Mouse (Mus musculus) liver, embryonic 15.5 days (tissue): ENCODE measurements around the gene Hcn3. TPM values are rescaled to one million over a fixed set of nuclear protein-coding genes. Genes with fewer than 3 reads are reported as not detected.
"Not testable (repeated sequence)": the region's sequence is repeated elsewhere in the genome, so short reads cannot be mapped to it uniquely, and the experiment has no call there.

Experiments
- ATAC-seq: fragments of 200-750 bp; cut with Nextera tagmentation; 2 replicates; pipeline ENCODE4 v1.8.0; 2017; ENCODE audit warnings: moderate number of reproducible peaks, mild to moderate bottlenecking, moderate library complexity; ENCODE audit not compliant: insufficient read depth
- H3K27ac ChIP-seq: fragments of 300-500 bp; sonication (generic); replicated peaks from 2 replicates; pipeline ENCODE4 v1.5.1; 2015; ENCODE audit warnings: mild to moderate bottlenecking, inconsistent platforms
- H3K27me3 ChIP-seq: fragments of 300-500 bp; sonication (generic); 2 replicates; pipeline ENCODE4 v1.6.1; 2015; ENCODE audit warnings: mild to moderate bottlenecking, inconsistent platforms
- H3K36me3 ChIP-seq: fragments of 300-500 bp; sonication (generic); replicated peaks from 2 replicates; pipeline ENCODE4 v1.6.1; 2015; ENCODE audit warnings: moderate library complexity, mild to moderate bottlenecking, inconsistent platforms
- H3K4me1 ChIP-seq: fragments of 300-500 bp; sonication (generic); replicated peaks from 2 replicates; pipeline ENCODE4 v1.6.1; 2015; ENCODE audit warnings: inconsistent platforms
- H3K4me2 ChIP-seq: fragments of 300-500 bp; sonication (generic); 2 replicates; pipeline ENCODE4 v1.6.1; 2015; ENCODE audit warnings: moderate library complexity, mild to moderate bottlenecking, inconsistent platforms
- H3K4me3 ChIP-seq: fragments of 300-500 bp; sonication (generic); replicated peaks from 2 replicates; pipeline ENCODE4 v1.5.1; 2015; ENCODE audit warnings: mild to moderate bottlenecking, inconsistent platforms
- H3K9ac ChIP-seq: fragments of 300-500 bp; sonication (generic); 2 replicates; pipeline ENCODE4 v1.6.1; 2015; ENCODE audit warnings: moderate library complexity, mild to moderate bottlenecking, inconsistent platforms
- H3K9me3 ChIP-seq: fragments of 300-500 bp; sonication (generic); replicated peaks from 2 replicates; pipeline ENCODE4 v1.6.1; 2016; ENCODE audit warnings: inconsistent platforms
- WGBS: fragments of 180-500 bp; shearing (Covaris S2); methylation state at CpG from one replicate; pipeline ENCODE4 v1.1.7; 2015; ENCODE audit warnings: mixed read lengths; ENCODE audit not compliant: insufficient replicate concordance; 5-methylcytosine and 5-hydroxymethylcytosine counted together
- polyA plus RNA-seq: library from polyadenylated mRNA; unstranded; fragments of >200 nt; fragmentation: Nextera tagmentation; extraction: Ambion mirVana; gene quantifications from 2 replicates; pipeline ENCODE4 v1.2.1, GENCODE M21; 2015

Gene Hcn3
- polyA plus RNA-seq, 1 experiment from 2014 or later = 0.43 TPM

- Histone ChIP-seq H3K4me1 (peaks cover 48% of the 10 kb centered on the region), H3K27me3 (peaks cover 19% of the 10 kb centered on the region), H3K4me3 (no peak overlapping the region), H3K9me3 (no peaks in the 10 kb centered on the region), H3K36me3 (peaks cover 13% of the 10 kb centered on the region), H3K4me2 (no peak overlapping the region), H3K9ac (no peak overlapping the region), H3K27ac (no peak overlapping the region)
- ATAC-seq = no peak
- WGBS = 60% methylated on average over 1 of the region's 1 CpGs
These were observed 3.1 kb upstream of the Hcn3 start for GRCm38 (mm10) chr3:89163123-89163522.

DNA sequence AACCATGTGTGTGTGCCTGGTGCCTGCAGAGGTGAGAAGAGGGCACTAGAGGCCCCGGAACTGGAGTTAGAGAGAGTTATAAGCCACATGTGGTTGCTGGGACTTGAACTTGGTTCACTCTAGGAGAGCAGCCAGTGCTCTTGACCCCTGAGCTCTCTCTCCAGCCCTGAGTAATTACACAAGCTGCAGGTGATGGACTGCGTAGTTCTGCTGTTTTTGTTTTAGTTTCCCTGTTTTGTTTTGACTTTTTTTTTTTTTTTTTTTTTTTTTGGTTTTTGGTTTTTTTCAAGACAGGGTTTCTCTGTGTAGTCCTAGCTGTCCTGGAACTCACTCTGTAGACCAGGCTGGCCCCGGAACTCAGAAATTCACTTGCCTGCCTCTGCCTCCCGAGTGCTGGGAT lies 1.8 kb upstream of the Hcn3 start:
- peaks cover 44% of the 10 kb centered on the region for H3K4me1 ChIP-seq
- 68% methylated on average over 4 of the region's 4 CpGs for WGBS
- ATAC-seq = no peak

DNA sequence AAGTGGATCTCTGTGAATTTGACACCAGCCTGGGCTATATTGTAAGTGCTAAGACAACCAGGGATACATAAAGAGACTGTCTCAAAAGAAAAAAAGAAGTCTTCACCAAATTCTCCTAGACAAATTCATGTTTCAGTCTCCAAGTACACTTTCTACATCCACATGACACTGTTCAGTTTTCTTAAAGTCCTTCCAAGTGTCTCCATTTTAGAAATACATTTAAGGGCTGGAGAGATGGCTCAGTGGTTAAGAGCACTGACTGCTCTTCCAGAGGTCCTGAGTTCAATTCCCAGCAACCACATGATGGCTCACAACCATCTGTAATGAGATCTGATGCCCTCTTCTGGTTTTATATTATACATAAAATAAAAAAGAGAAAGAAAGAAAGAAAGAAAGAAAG lies 1.2 kb upstream of the Hcn3 start:
- not testable (repeated sequence) for ATAC-seq, H3K27ac ChIP-seq, H3K9me3 ChIP-seq, H3K9ac ChIP-seq, H3K36me3 ChIP-seq, H3K4me3 ChIP-seq, H3K4me2 ChIP-seq
- H3K27me3 ChIP-seq = peaks cover 33% of the 10 kb centered on the region
- H3K4me1 ChIP-seq = peaks cover 39% of the 10 kb centered on the region

More for the DNA sequence above, 1.8 kb upstream of the Hcn3 start:
- no peak overlapping the region for H3K4me2 ChIP-seq
- H3K36me3 ChIP-seq = peaks cover 1% of the 10 kb centered on the region
- H3K9me3 ChIP-seq = no peaks in the 10 kb centered on the region
- H3K4me3 ChIP-seq = no peak overlapping the region
- no peak overlapping the region for H3K27ac ChIP-seq
- no peak overlapping the region for H3K9ac ChIP-seq
- peaks cover 32% of the 10 kb centered on the region for H3K27me3 ChIP-seq

- peak; percentile 27; the same call in 1 of the 2 replicates for ATAC-seq
- no peak overlapping the region for H3K9ac ChIP-seq
- H3K4me1 ChIP-seq = peaks cover 25% of the 10 kb centered on the region
These were observed 785 bp downstream of the Hcn3 start for GRCm38 (mm10) chr3:89159211-89159610.

GRCm38 (mm10) chr3:89158651-89159050 lies 1.3 kb downstream of the Hcn3 start:
- WGBS = 19% methylated on average over 7 of the region's 7 CpGs
- no peak overlapping the region for H3K27ac ChIP-seq
- peaks cover 19% of the 10 kb centered on the region for H3K4me1 ChIP-seq
- no peak for ATAC-seq
- H3K4me2 ChIP-seq = no peak overlapping the region; the same call in 1 of the 2 replicates
- H3K9ac ChIP-seq = no peak overlapping the region
- no peak overlapping the region; the same call in 1 of the 2 replicates for H3K4me3 ChIP-seq
- H3K27me3 ChIP-seq = peaks cover 42% of the 10 kb centered on the region
- no peaks in the 10 kb centered on the region for H3K36me3 ChIP-seq
- H3K9me3 ChIP-seq = no peaks in the 10 kb centered on the region

More at GRCm38 (mm10) chr3:89159211-89159610, 785 bp downstream of the Hcn3 start:
- peak overlapping the region; percentile 60 for H3K4me3 ChIP-seq
- H3K9me3 ChIP-seq = no peaks in the 10 kb centered on the region
- H3K36me3 ChIP-seq = no peaks in the 10 kb centered on the region
- 1% methylated on average over 13 of the region's 13 CpGs for WGBS
- H3K27ac ChIP-seq = no peak overlapping the region
- peaks cover 40% of the 10 kb centered on the region for H3K27me3 ChIP-seq
- H3K4me2 ChIP-seq = peak overlapping the region; percentile 99

DNA sequence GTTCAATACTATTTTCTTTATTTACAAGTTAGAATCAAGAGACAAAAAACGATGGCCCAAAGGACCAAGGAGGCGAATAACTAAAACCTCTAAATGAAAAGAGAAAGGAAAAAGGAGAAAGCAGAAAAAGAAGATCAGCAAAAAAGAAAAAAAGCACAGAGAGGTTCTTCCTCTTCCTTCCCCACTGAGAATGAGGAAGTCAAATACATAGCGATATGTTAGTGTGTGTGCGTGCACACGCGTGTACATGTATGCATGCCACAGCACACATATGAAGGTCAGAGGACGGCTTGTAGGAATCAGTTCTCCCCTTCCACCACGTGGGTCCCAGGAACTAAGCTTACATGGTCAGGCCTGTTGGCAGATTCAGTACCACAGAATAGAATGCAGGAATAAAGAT lies 3.0 kb downstream of the Hcn3 start:
- Histone ChIP-seq H3K4me3 (no peak overlapping the region), H3K9ac (no peak overlapping the region), H3K27me3 (peaks cover 52% of the 10 kb centered on the region), H3K27ac (no peak overlapping the region), H3K9me3 (no peaks in the 10 kb centered on the region), H3K36me3 (no peaks in the 10 kb centered on the region), H3K4me2 (no peak overlapping the region), H3K4me1 (peaks cover 27% of the 10 kb centered on the region)
- WGBS = 66% methylated on average over 8 of the region's 8 CpGs
- ATAC-seq = no peak

DNA sequence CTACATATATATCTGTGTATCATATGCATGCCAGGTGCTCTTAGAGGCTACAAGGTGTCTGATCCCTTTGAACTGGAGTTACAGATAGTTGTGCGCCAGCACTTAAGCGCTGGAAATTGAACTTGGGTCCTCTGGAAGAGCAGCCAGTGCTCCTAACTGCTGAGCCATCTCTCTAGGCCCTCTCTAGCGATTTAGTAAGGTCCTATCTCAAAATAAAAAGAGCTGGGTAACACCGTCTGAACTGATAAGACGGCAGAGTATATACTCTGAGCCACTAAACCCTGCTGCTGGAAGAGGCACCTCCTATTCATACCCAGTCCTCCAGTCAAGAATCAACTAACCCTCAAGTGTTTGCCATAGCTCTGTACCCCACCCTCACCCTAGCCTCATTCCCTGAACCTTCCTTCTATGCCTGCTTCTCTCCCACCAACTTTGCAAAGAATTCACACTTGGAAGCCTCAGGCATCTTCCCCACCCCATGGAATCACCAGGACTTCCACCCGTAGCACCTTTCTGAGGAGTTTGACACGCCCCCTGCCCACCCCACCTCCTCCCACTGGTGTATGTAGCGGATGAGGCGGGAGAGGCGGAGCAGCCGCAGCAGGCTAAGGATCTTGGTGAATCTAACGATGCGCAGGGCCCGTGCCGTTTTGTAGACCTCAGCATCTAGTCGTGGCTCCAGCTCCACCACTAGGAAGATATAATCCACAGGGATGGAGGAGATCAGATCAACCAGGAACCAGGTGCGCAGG lies 7.7 kb downstream of the Hcn3 start:
- Histone ChIP-seq H3K9me3 (no peaks in the 10 kb centered on the region), H3K4me3 (no peak overlapping the region), H3K9ac (no peak overlapping the region), H3K36me3 (no peaks in the 10 kb centered on the region), H3K4me2 (0 out of 2 replicates have a peak overlapping the region, but pooled peaks have one; percentile 0), H3K4me1 (peaks cover 46% of the 10 kb centered on the region), H3K27me3 (peaks cover 51% of the 10 kb centered on the region), H3K27ac (no peak overlapping the region)
- ATAC-seq = 0 out of 2 replicates have a peak, but pooled peaks have one; percentile 4
- WGBS = 35% methylated on average over 17 of the region's 17 CpGs

GRCm38 (mm10) chr3:89148567-89148966 lies 11.4 kb downstream of the Hcn3 start:
- peaks cover 29% of the 10 kb centered on the region for H3K36me3 ChIP-seq
- no peak for ATAC-seq
- H3K27ac ChIP-seq = peak overlapping the region; percentile 80; the same call in 1 of the 2 replicates
- H3K27me3 ChIP-seq = peaks cover 44% of the 10 kb centered on the region
- no peaks in the 10 kb centered on the region for H3K9me3 ChIP-seq
- H3K4me2 ChIP-seq = peak overlapping the region; percentile 85
- WGBS = 76% methylated on average over 14 of the region's 14 CpGs
- H3K4me3 ChIP-seq = no peak overlapping the region
- peaks cover 79% of the 10 kb centered on the region for H3K4me1 ChIP-seq
- no peak overlapping the region for H3K9ac ChIP-seq

- no peaks in the 10 kb centered on the region for H3K9me3 ChIP-seq
- H3K4me3 ChIP-seq = peak overlapping the region; percentile 49
- peaks cover 84% of the 10 kb centered on the region for H3K4me1 ChIP-seq
- peaks cover 35% of the 10 kb centered on the region for H3K36me3 ChIP-seq
- H3K27me3 ChIP-seq = peaks cover 40% of the 10 kb centered on the region
- peak overlapping the region; percentile 44; the same call in 1 of the 2 replicates for H3K9ac ChIP-seq
- ATAC-seq = peak; percentile 42; the same call in 1 of the 2 replicates
- WGBS = 15% methylated on average over 15 of the region's 15 CpGs
- H3K4me2 ChIP-seq = peak overlapping the region; percentile 85
- H3K27ac ChIP-seq = peak overlapping the region; percentile 80
These were observed 12.1 kb downstream of the Hcn3 start for GRCm38 (mm10) chr3:89147979-89148311.

DNA sequence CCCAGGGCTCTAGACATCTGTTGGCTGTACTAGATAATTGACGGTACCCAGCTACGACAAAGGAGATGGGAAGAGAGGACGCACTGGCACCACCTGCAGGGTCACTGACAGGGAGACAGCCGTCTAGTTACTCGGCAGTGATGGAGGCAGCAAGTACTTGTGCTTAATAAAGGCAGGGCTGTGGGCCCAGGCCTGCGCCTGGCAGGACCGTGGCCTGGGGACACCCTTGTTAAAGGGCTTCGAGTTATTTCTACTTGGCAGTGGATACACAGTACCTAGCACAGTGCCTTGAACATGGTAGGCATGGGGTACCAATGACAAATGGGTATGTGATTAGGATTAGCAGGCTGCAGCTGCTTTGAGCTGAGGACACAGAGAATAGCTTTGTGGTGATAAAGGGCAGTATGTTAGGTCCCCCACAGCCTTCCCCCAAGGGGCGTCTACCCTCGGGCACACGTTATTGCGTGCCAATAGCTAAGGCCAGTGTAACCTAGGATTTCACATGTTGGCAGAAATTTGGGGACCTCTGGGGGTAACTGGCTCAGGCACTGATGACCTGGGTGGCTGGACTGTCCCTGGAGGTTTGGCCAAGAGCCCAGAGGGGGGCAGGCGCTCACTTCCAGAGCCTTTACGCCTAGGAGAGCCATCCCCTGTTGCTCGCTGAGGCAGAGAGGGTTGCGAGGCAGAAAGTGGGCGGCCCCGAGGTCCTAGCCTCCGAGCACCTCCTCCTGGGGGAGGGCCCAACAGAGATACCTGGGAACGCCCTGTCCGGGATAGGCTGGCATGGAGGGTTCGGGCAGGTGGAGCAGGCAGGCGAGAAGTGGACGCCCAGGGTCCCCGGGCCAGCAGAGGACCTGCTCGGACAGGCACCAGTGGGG lies 12.7 kb downstream of the Hcn3 start:
- Histone ChIP-seq H3K9ac (peak overlapping the region; percentile 44; the same call in 1 of the 2 replicates), H3K4me2 (peak overlapping the region; percentile 85), H3K36me3 (peaks cover 41% of the 10 kb centered on the region), H3K27ac (peak overlapping the region; percentile 80), H3K9me3 (no peaks in the 10 kb centered on the region), H3K27me3 (peaks cover 34% of the 10 kb centered on the region), H3K4me1 (peaks cover 86% of the 10 kb centered on the region), H3K4me3 (peak overlapping the region; percentile 49)
- WGBS = 17% methylated on average over 26 of the region's 26 CpGs
- peak; percentile 88 for ATAC-seq

DNA sequence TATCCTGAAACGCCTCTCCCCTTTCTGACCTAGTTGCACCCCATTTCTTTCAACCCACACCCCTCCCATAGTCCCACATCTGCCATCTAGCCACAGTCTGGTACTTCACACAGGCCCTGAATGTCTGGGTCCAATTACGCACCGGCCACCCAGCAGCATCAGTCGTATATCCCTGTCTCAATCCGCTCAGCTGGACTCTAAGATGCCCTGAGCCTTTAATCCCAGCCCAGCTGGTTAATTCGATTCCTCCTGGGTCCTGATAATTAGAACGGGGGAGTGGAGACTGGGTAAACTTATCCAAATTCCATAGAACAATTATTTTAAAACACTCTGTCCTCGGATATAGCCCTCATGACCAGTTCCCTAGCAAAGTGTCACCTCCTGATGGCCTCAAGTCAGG lies 14.4 kb downstream of the Hcn3 start:
- peaks cover 91% of the 10 kb centered on the region for H3K4me1 ChIP-seq
- H3K4me2 ChIP-seq = no peak overlapping the region
- no peak overlapping the region for H3K9ac ChIP-seq
- 76% methylated on average over 8 of the region's 8 CpGs for WGBS
- no peak for ATAC-seq
- H3K27me3 ChIP-seq = peaks cover 25% of the 10 kb centered on the region
- no peaks in the 10 kb centered on the region for H3K9me3 ChIP-seq
- peak overlapping the region; percentile 45; the same call in 1 of the 2 replicates for H3K27ac ChIP-seq
- no peak overlapping the region for H3K4me3 ChIP-seq
- H3K36me3 ChIP-seq = peaks cover 59% of the 10 kb centered on the region
